17 mouse cellular contexts compared by ENCODE assay signal in the genomic region with DNA sequence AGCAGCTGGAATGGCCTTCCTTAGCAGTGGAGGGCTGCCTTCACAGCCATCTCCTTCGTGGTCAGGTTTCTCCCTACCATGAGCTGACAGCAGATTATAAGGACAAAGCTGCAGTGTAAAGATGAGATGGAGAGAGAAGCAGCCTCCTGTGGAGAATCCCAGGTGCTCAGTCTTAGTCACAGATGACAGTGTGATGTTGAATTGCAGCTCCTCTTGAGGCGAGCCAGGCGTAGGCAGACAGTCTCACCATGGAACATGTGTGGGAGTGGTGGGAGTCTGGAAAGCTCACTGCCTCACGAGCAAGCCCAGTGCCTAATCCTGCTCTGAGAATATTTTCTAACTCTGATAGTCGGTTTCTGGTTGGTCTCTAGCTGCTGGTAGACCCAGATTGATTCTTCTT. TPM values are rescaled to one million over a fixed set of nuclear protein-coding genes. Genes with fewer than 3 reads are reported as not detected.
DNase-seq lines count a peak whose midpoint lies in the region; ATAC-seq lines count a peak whose summit lies in the region.
"Had no signal": no experiment of that assay in that cellular context is flagged by ENCODE, and none has a peak within 500 bp of the region (broad histone marks: within the 10 kb centered on the region; RNA-seq: fewer than 3 reads in every experiment).

No protein-coding gene starts in this region.

- intact Hi-C loops in left cerebral cortex, postnatal 4 days (cut with DNase I): no loop called here

- H3K36me3 ChIP-seq in forebrain, embryonic 16.5 days (ENCODE audit: control insufficient read depth, insufficient read depth): peaks cover 15% of the 10 kb centered on the region

- no peak overlapping the region for H3K9ac ChIP-seq in forebrain, embryonic 16.5 days (replicated peaks; ENCODE audit: low read depth, low read length)
- H3K9ac ChIP-seq: kidney, embryonic 15.5 days; liver, postnatal 0 days had no signal

- peaks cover 15% of the 10 kb centered on the region for H3K4me1 ChIP-seq in forebrain, embryonic 16.5 days (replicated peaks; ENCODE audit: control insufficient read depth, insufficient read depth, low read length)

- WGBS in forebrain, embryonic 16.5 days: 91% methylated on average over 5 of the region's 5 CpGs

- H3K4me3 ChIP-seq in forebrain, embryonic 16.5 days (replicated peaks; ENCODE audit: low read length): no peak overlapping the region
- H3K4me3 ChIP-seq: kidney, embryonic 15.5 days; limb, embryonic 10.5 days; myocyte had no signal

- H3K27me3 ChIP-seq in forebrain, embryonic 16.5 days (replicated peaks; ENCODE audit: control insufficient read depth, insufficient read depth, low read length): no peaks in the 10 kb centered on the region
- H3K27me3 ChIP-seq: kidney, embryonic 15.5 days; Patski had no signal

- no peak for ATAC-seq in forebrain, embryonic 16.5 days
- ATAC-seq: CD4-positive, CD25-positive, alpha-beta regulatory T cell, adult 4 months; hindbrain, postnatal 0 days; liver, postnatal 0 days; Patski had no signal

- H3K9me3 ChIP-seq in forebrain, embryonic 16.5 days (ENCODE audit: control insufficient read depth, low read length): no peaks in the 10 kb centered on the region
- H3K9me3 ChIP-seq: kidney, embryonic 15.5 days; limb, embryonic 10.5 days had no signal

- peak; percentile 76 for DNase-seq in left cerebral cortex, adult 11 months (ENCODE audit: low spot score)
- DNase-seq in left cerebral cortex, postnatal 4 days: no peak
- peak; percentile 85 to 88 for DNase-seq in frontal cortex, adult 2 months (ENCODE audit: extremely low spot score in 1 of 2, low spot score in 1 of 2)
- peak; percentile 43 for DNase-seq in layer of hippocampus, adult 9-10 months (ENCODE audit: low spot score)
- DNase-seq in right cerebral cortex, adult 2 months (ENCODE audit: low spot score in 2 of 2): peak; percentile 84 to 87
- DNase-seq in adrenal gland, postnatal 25 days: no peak
- DNase-seq in spleen, adult 12 weeks (ENCODE audit: low spot score): no peak
- DNase-seq: adrenal gland, postnatal 14 days; gastrocnemius, postnatal 25 days; liver, postnatal 0 days had no signal

- H3K27ac ChIP-seq in forebrain, embryonic 16.5 days (ENCODE audit: low read length): no peak overlapping the region
- H3K27ac ChIP-seq: hindbrain, postnatal 0 days; kidney, embryonic 15.5 days; limb, embryonic 10.5 days had no signal

- no peak overlapping the region for H3K4me2 ChIP-seq in forebrain, embryonic 16.5 days (ENCODE audit: low read length)
- H3K4me2 ChIP-seq: kidney, embryonic 15.5 days had no signal

RNA-seq across cellular contexts. Expression of gene Ensa, which starts 3.0 kb away (rescaled TPM):
- 100 to 1,000 TPM; 135 to 145 TPM for total RNA-seq in left cerebral cortex, postnatal 4 days (2021)
- 154 and 164 TPM in 2 replicates for polyA plus RNA-seq in frontal cortex, adult 2 months (2012; rRNA removed)
- 86.4 and 93.1 TPM in 2 replicates for total RNA-seq in adrenal gland, postnatal 25 days (2021)
- polyA plus RNA-seq in forebrain, embryonic 16.5 days (2015; fragmentation: Nextera tagmentation; extraction: Ambion mirVana): 113 and 124 TPM in 2 replicates

RNA-seq across cellular contexts. Expression of gene Mcl1, which starts 30.8 kb away (rescaled TPM):
- total RNA-seq in left cerebral cortex, postnatal 4 days (2021): 10 to 100 TPM; 76.4 to 80.1 TPM
- 43.3 and 47.0 TPM in 2 replicates for polyA plus RNA-seq in frontal cortex, adult 2 months (2012; rRNA removed)
- total RNA-seq in adrenal gland, postnatal 25 days (2021): 165 and 167 TPM in 2 replicates
- 43.4 and 48.3 TPM in 2 replicates for polyA plus RNA-seq in forebrain, embryonic 16.5 days (2015; fragmentation: Nextera tagmentation; extraction: Ambion mirVana)

RNA-seq across cellular contexts. Expression of gene Golph3l, which starts 39.0 kb away (rescaled TPM):
- 10 to 100 TPM; 18.2 to 19.3 TPM for total RNA-seq in left cerebral cortex, postnatal 4 days (2021)
- 15.7 and 16.8 TPM in 2 replicates for polyA plus RNA-seq in frontal cortex, adult 2 months (2012; rRNA removed)
- total RNA-seq in adrenal gland, postnatal 25 days (2021): 38.2 and 49.1 TPM in 2 replicates
- 33.3 and 39.8 TPM in 2 replicates for polyA plus RNA-seq in forebrain, embryonic 16.5 days (2015; fragmentation: Nextera tagmentation; extraction: Ambion mirVana)

RNA-seq across cellular contexts. Expression of gene Adamtsl4, which starts 60.0 kb away (rescaled TPM):
- total RNA-seq in left cerebral cortex, postnatal 4 days (2021): 1 to 10 TPM; 1.4 to 1.9 TPM
- polyA plus RNA-seq in frontal cortex, adult 2 months (2012; rRNA removed): 3.5 and 4.1 TPM in 2 replicates
- total RNA-seq in adrenal gland, postnatal 25 days (2021): 5.6 and 6.1 TPM in 2 replicates
- 0.48 and 1.2 TPM in 2 replicates for polyA plus RNA-seq in forebrain, embryonic 16.5 days (2015; fragmentation: Nextera tagmentation; extraction: Ambion mirVana)

Comparison
In these comparisons a context has a peak if more than half of its experiments do, and no peak if none do; other contexts are left out.
1. DNase-seq: peak in left cerebral cortex, adult 11 months (single experiment), frontal cortex, adult 2 months (2 of 2), layer of hippocampus, adult 9-10 months (single experiment) and right cerebral cortex, adult 2 months (2 of 2); none in left cerebral cortex, postnatal 4 days (single experiment), adrenal gland, postnatal 25 days (single experiment) and spleen, adult 12 weeks (single experiment).